Mouse (Mus musculus): ENCODE data around the gene Kcns1. TPM values are rescaled to one million over a fixed set of nuclear protein-coding genes. Genes with fewer than 3 reads are reported as not detected.

Gene Kcns1
- not detected for polyA plus RNA-seq (2017; shearing (Covaris generic))

GRCm38 (mm10) chr2:164170902-164171301 lies at the start of gene Kcns1:
TSS of gene Kcns1 (minus strand) at chr2:164171113.

GRCm38 (mm10) chr2:164199626-164200327 lies 28.9 kb upstream of the Kcns1 start, which contains the start of gene Wfdc15a:
TSS of gene Wfdc15a (minus strand) at chr2:164200130.

GRCm38 (mm10) chr2:164190576-164190975 lies 19.7 kb upstream of the Kcns1 start, which contains the start of gene Wfdc12:
TSS of gene Wfdc12 (minus strand) at chr2:164190608.

GRCm38 (mm10) chr2:164182692-164183255 lies 11.9 kb upstream of the Kcns1 start, which contains the start of gene Wfdc5:
TSS of gene Wfdc5 (minus strand) at chr2:164182742.

Other genes starting within 250 kb of the Kcns1 start
- gene Ywhab, start 176.2 kb downstream of the Kcns1 start, polyA plus RNA-seq (2017; shearing (Covaris generic)): 131 TPM
- gene Pabpc1l, start 145.7 kb downstream of the Kcns1 start, polyA plus RNA-seq (2017; shearing (Covaris generic)): not detected
- 364 TPM for gene Stk4, start 100.8 kb downstream of the Kcns1 start, polyA plus RNA-seq (2017; shearing (Covaris generic))
- gene Tomm34, start 99.9 kb downstream of the Kcns1 start, polyA plus RNA-seq (2017; shearing (Covaris generic)): 133 TPM
- gene Wfdc5, start 11.6 kb upstream of the Kcns1 start, polyA plus RNA-seq (2017; shearing (Covaris generic)): not detected
- gene Wfdc12, start 19.5 kb upstream of the Kcns1 start, polyA plus RNA-seq (2017; shearing (Covaris generic)): not detected
- gene Wfdc15a, start 29.0 kb upstream of the Kcns1 start, polyA plus RNA-seq (2017; shearing (Covaris generic)): not detected
- not detected for gene Wfdc15b, start 50.5 kb upstream of the Kcns1 start, polyA plus RNA-seq (2017; shearing (Covaris generic))
- not detected for gene Svs2, start 67.4 kb upstream of the Kcns1 start, polyA plus RNA-seq (2017; shearing (Covaris generic))
- not detected for gene Svs3b, start 85.5 kb upstream of the Kcns1 start, polyA plus RNA-seq (2017; shearing (Covaris generic))
- gene Svs4, start 107.3 kb upstream of the Kcns1 start, polyA plus RNA-seq (2017; shearing (Covaris generic)): not detected
- not detected for gene Svs3a, start 118.2 kb upstream of the Kcns1 start, polyA plus RNA-seq (2017; shearing (Covaris generic))
- not detected for gene Svs6, start 145.6 kb upstream of the Kcns1 start, polyA plus RNA-seq (2017; shearing (Covaris generic))
- not detected for gene Svs5, start 161.6 kb upstream of the Kcns1 start, polyA plus RNA-seq (2017; shearing (Covaris generic))
- gene Slpi, start 218.0 kb upstream of the Kcns1 start, polyA plus RNA-seq (2017; shearing (Covaris generic)): 9.0 TPM
- not detected for gene Rbpjl, start 232.0 kb upstream of the Kcns1 start, polyA plus RNA-seq (2017; shearing (Covaris generic))
- gene Matn4, start 234.0 kb upstream of the Kcns1 start, polyA plus RNA-seq (2017; shearing (Covaris generic)): not detected

Measured in effector memory CD4-positive, alpha-beta T cell, adult 5 months (primary cell).